Mouse (Mus musculus) neural tube, embryonic 14.5 days (tissue): Measurements from ENCODE around the gene Arhgap5. TPM values are rescaled to one million over a fixed set of nuclear protein-coding genes. Genes with fewer than 3 reads are reported as not detected.
"Not testable (repeated sequence)": the region's sequence is repeated elsewhere in the genome, so short reads cannot be mapped to it uniquely, and the experiment has no call there.

ENCODE experiments used
- ATAC-seq: fragments of 200-750 bp; cut with Nextera tagmentation; 2 replicates; pipeline ENCODE4 v1.8.0; 2017; ENCODE audit warnings: low read depth, mild to moderate bottlenecking, moderate TSS enrichment, moderate library complexity
- H3K27ac ChIP-seq: fragments of 300-500 bp; sonication (generic); 2 replicates; pipeline ENCODE4 v1.5.1; 2014; ENCODE audit warnings: low read depth, mild to moderate bottlenecking, control low read depth, low read length, moderate library complexity, mixed read lengths
- H3K27me3 ChIP-seq: fragments of 300-500 bp; sonication (generic); 2 replicates; pipeline ENCODE4 v1.6.1; 2014; ENCODE audit warnings: low read length; ENCODE audit not compliant: control insufficient read depth, insufficient read depth
- H3K36me3 ChIP-seq: fragments of 300-500 bp; sonication (generic); 2 replicates; pipeline ENCODE4 v1.6.1; 2014; ENCODE audit warnings: low read length, mixed read lengths; ENCODE audit not compliant: control insufficient read depth, insufficient read depth
- H3K4me1 ChIP-seq: fragments of 300-500 bp; sonication (generic); 2 replicates; pipeline ENCODE4 v1.6.1; 2014; ENCODE audit warnings: low read length; ENCODE audit not compliant: control insufficient read depth, insufficient read depth
- H3K4me2 ChIP-seq: fragments of 300-500 bp; sonication (generic); 2 replicates; pipeline ENCODE4 v1.6.1; 2014; ENCODE audit warnings: mild to moderate bottlenecking, low read depth, low read length, control low read depth
- H3K4me3 ChIP-seq: fragments of 300-500 bp; sonication (generic); 2 replicates; pipeline ENCODE4 v1.5.1; 2014; ENCODE audit warnings: low read depth, low read length, control low read depth, mixed read lengths
- H3K9ac ChIP-seq: fragments of 300-500 bp; sonication (generic); replicated peaks from 2 replicates; pipeline ENCODE4 v1.6.1; 2014; ENCODE audit warnings: low read depth, mild to moderate bottlenecking, control low read depth, low read length, mixed read lengths
- H3K9me3 ChIP-seq: fragments of 300-500 bp; sonication (generic); 2 replicates; pipeline ENCODE4 v1.6.1; 2016; ENCODE audit warnings: low read length; ENCODE audit not compliant: control insufficient read depth
- WGBS: fragments of 180-500 bp; shearing (Covaris S2); extraction: QIAGEN DNeasy Blood & Tissue Kit; methylation state at CpG from one replicate; pipeline ENCODE4 v1.1.7; 2014; 5-methylcytosine and 5-hydroxymethylcytosine counted together
- polyA plus RNA-seq: library from polyadenylated mRNA; unstranded; fragments of >200 nt; fragmentation: Nextera tagmentation; extraction: Ambion mirVana; gene quantifications from 2 replicates; pipeline ENCODE4 v1.2.1, GENCODE M21; 2014

The Arhgap5 gene
- polyA plus RNA-seq, 1 experiment from 2014 or later: 39.0 TPM

- ATAC-seq: no peak
- H3K4me2 ChIP-seq: no peak overlapping the region
- H3K4me1 ChIP-seq: no peaks in the 10 kb centered on the region
- no peaks in the 10 kb centered on the region; the same call in 1 of the 2 replicates for H3K9me3 ChIP-seq
- H3K9ac ChIP-seq: no peak overlapping the region
- H3K36me3 ChIP-seq: no peaks in the 10 kb centered on the region
- no peak overlapping the region for H3K27ac ChIP-seq
- 94% methylated on average over 2 of the region's 2 CpGs for WGBS
- no peaks in the 10 kb centered on the region for H3K27me3 ChIP-seq
- no peak overlapping the region for H3K4me3 ChIP-seq
These were observed 69.6 kb downstream of the Arhgap5 start for GRCm38 (mm10) chr12:52573371-52573770.

- H3K4me3 ChIP-seq, ATAC-seq, H3K36me3 ChIP-seq, H3K4me2 ChIP-seq, H3K27me3 ChIP-seq, H3K9me3 ChIP-seq, H3K27ac ChIP-seq, H3K4me1 ChIP-seq, H3K9ac ChIP-seq: not testable (repeated sequence)
- WGBS: 77% methylated on average over 2 of the region's 2 CpGs
These were observed 82.7 kb downstream of the Arhgap5 start for GRCm38 (mm10) chr12:52586466-52586865.

- 70% methylated on average over 2 of the region's 2 CpGs for WGBS
- H3K36me3 ChIP-seq: no peaks in the 10 kb centered on the region
- no peak overlapping the region for H3K4me3 ChIP-seq
- H3K9me3 ChIP-seq: no peaks in the 10 kb centered on the region
- no peaks in the 10 kb centered on the region for H3K27me3 ChIP-seq
- no peak overlapping the region for H3K27ac ChIP-seq
- no peak overlapping the region for H3K9ac ChIP-seq
- no peak for ATAC-seq
- no peaks in the 10 kb centered on the region for H3K4me1 ChIP-seq
- no peak overlapping the region for H3K4me2 ChIP-seq
These were observed 83.8 kb downstream of the Arhgap5 start for GRCm38 (mm10) chr12:52587473-52588010.

GRCm38 (mm10) chr12:52595389-52596185 is 91.8 kb downstream of the Arhgap5 start:
- 91% methylated on average over 7 of the region's 7 CpGs for WGBS
- no peak for ATAC-seq
- H3K9me3 ChIP-seq: no peaks in the 10 kb centered on the region

GRCm38 (mm10) chr12:52602471-52602870 is 98.7 kb downstream of the Arhgap5 start:
- no peak overlapping the region; the same call in 1 of the 2 replicates for H3K9ac ChIP-seq
- no peaks in the 10 kb centered on the region for H3K27me3 ChIP-seq
- H3K4me1 ChIP-seq: no peaks in the 10 kb centered on the region
- no peak overlapping the region; the same call in 1 of the 2 replicates for H3K27ac ChIP-seq
- H3K4me3 ChIP-seq: peak overlapping the region; percentile 91
- no peaks in the 10 kb centered on the region for H3K36me3 ChIP-seq
- no peak for ATAC-seq
- no peaks in the 10 kb centered on the region for H3K9me3 ChIP-seq
- H3K4me2 ChIP-seq: peak overlapping the region; percentile 70
- 17% methylated on average over 2 of the region's 2 CpGs for WGBS

More at GRCm38 (mm10) chr12:52595389-52596185, 91.8 kb downstream of the Arhgap5 start:
- Histone ChIP-seq H3K4me2 (no peak overlapping the region), H3K27me3 (no peaks in the 10 kb centered on the region), H3K9ac (no peak overlapping the region), H3K4me3 (no peak overlapping the region), H3K36me3 (no peaks in the 10 kb centered on the region), H3K27ac (no peak overlapping the region), H3K4me1 (no peaks in the 10 kb centered on the region)

GRCm38 (mm10) chr12:52602883-52603694 is 99.3 kb downstream of the Arhgap5 start:
- peak overlapping the region; percentile 91 for H3K4me3 ChIP-seq
- no peaks in the 10 kb centered on the region for H3K4me1 ChIP-seq
- H3K4me2 ChIP-seq: peak overlapping the region; percentile 70
- no peaks in the 10 kb centered on the region for H3K27me3 ChIP-seq
- peak overlapping the region; percentile 80 for H3K27ac ChIP-seq
- no peaks in the 10 kb centered on the region for H3K36me3 ChIP-seq
- peak; percentile 88 for ATAC-seq
- WGBS: under 1% methylated on average over 35 of the region's 35 CpGs
- H3K9me3 ChIP-seq: no peaks in the 10 kb centered on the region
- peak overlapping the region; percentile 67 for H3K9ac ChIP-seq

GRCm38 (mm10) chr12:52603695-52604255 is 100.0 kb downstream of the Arhgap5 start:
- WGBS: under 1% methylated on average over 21 of the region's 21 CpGs
- Histone ChIP-seq H3K4me1 (no peaks in the 10 kb centered on the region), H3K9ac (peak overlapping the region; percentile 67), H3K9me3 (no peaks in the 10 kb centered on the region), H3K36me3 (no peaks in the 10 kb centered on the region), H3K27ac (peak overlapping the region; percentile 90), H3K4me3 (peak overlapping the region; percentile 91), H3K4me2 (peak overlapping the region; percentile 70), H3K27me3 (no peaks in the 10 kb centered on the region)
- peak; percentile 87 for ATAC-seq

- Histone ChIP-seq H3K4me3 (peak overlapping the region; percentile 91), H3K9me3 (no peaks in the 10 kb centered on the region), H3K27ac (peak overlapping the region; percentile 90), H3K4me1 (no peaks in the 10 kb centered on the region), H3K36me3 (no peaks in the 10 kb centered on the region), H3K9ac (peak overlapping the region; percentile 79), H3K27me3 (no peaks in the 10 kb centered on the region), H3K4me2 (peak overlapping the region; percentile 70)
- ATAC-seq: peak; percentile 92
- under 1% methylated on average over 33 of the region's 33 CpGs for WGBS
These were observed 100.7 kb downstream of the Arhgap5 start for GRCm38 (mm10) chr12:52604256-52604991.
